Mouse (Mus musculus): ENCODE data around the gene Spa17.
A peak's percentile ranks its signal among the peaks of the same experiment; 100 is the strongest.

Gene Spa17

GRCm38 (mm10) chr9:37616770-37617169, 3.2 kb upstream of the Spa17 start:
- DNase-seq (ENCODE audit: low spot score in 2 of 2), result peak in 1 of 2 experiments; percentile 34

GRCm38 (mm10) chr9:37615220-37615619, 1.7 kb upstream of the Spa17 start:
- no peak for DNase-seq (ENCODE audit: low spot score in 2 of 2)

- DNase-seq (ENCODE audit: low spot score in 2 of 2), result no peak
These were observed 794 bp upstream of the Spa17 start for GRCm38 (mm10) chr9:37614316-37614715.

- DNase-seq (ENCODE audit: low spot score in 2 of 2), result no peak
These were observed 374 bp upstream of the Spa17 start for GRCm38 (mm10) chr9:37613911-37614280.

- no peak for DNase-seq (ENCODE audit: low spot score in 2 of 2)
These were observed 4.0 kb downstream of the Spa17 start for GRCm38 (mm10) chr9:37609558-37609957.

GRCm38 (mm10) chr9:37605089-37605488, 8.4 kb downstream of the Spa17 start:
- no peak for DNase-seq (ENCODE audit: low spot score in 2 of 2)

- DNase-seq (ENCODE audit: low spot score in 2 of 2), result no peak
These were observed 12.8 kb downstream of the Spa17 start for GRCm38 (mm10) chr9:37600538-37601205.

GRCm38 (mm10) chr9:37598637-37599036, 14.9 kb downstream of the Spa17 start:
- no peak for DNase-seq (ENCODE audit: low spot score in 2 of 2)

GRCm38 (mm10) chr9:37595570-37595969, 18.0 kb downstream of the Spa17 start:
- no peak for DNase-seq (ENCODE audit: low spot score in 2 of 2)

- DNase-seq (ENCODE audit: low spot score in 2 of 2), result no peak
These were observed 19.8 kb downstream of the Spa17 start for GRCm38 (mm10) chr9:37593690-37594089.

- DNase-seq (ENCODE audit: low spot score in 2 of 2), result no peak
These were observed 20.9 kb downstream of the Spa17 start for GRCm38 (mm10) chr9:37592633-37593032.

- no peak for DNase-seq (ENCODE audit: low spot score in 2 of 2)
These were observed 21.5 kb downstream of the Spa17 start for GRCm38 (mm10) chr9:37592025-37592424.

- DNase-seq (ENCODE audit: low spot score in 2 of 2), result no peak
These were observed 23.1 kb downstream of the Spa17 start for GRCm38 (mm10) chr9:37590381-37590780.

- no peak for DNase-seq (ENCODE audit: low spot score in 2 of 2)
These were observed 26.8 kb downstream of the Spa17 start for GRCm38 (mm10) chr9:37586718-37587117.

- DNase-seq (ENCODE audit: low spot score in 2 of 2), result no peak
These were observed 29.9 kb downstream of the Spa17 start for GRCm38 (mm10) chr9:37583594-37583993.

- peak in 1 of 2 experiments; percentile 16 for DNase-seq (ENCODE audit: low spot score in 2 of 2)
These were observed 37.0 kb downstream of the Spa17 start for GRCm38 (mm10) chr9:37576436-37576930.

- DNase-seq (ENCODE audit: low spot score in 2 of 2), result no peak
These were observed 41.2 kb downstream of the Spa17 start for GRCm38 (mm10) chr9:37572204-37572876.

GRCm38 (mm10) chr9:37569231-37569835, 44.2 kb downstream of the Spa17 start:
- no peak for DNase-seq (ENCODE audit: low spot score in 2 of 2)

- no peak for DNase-seq (ENCODE audit: low spot score in 2 of 2)
These were observed 44.8 kb downstream of the Spa17 start for GRCm38 (mm10) chr9:37568605-37569214.

GRCm38 (mm10) chr9:37567892-37568604, 45.5 kb downstream of the Spa17 start:
- DNase-seq (ENCODE audit: low spot score in 2 of 2), result no peak

- no peak for DNase-seq (ENCODE audit: low spot score in 2 of 2)
These were observed 46.1 kb downstream of the Spa17 start for GRCm38 (mm10) chr9:37567454-37567853.

- DNase-seq (ENCODE audit: low spot score in 2 of 2), result no peak
These were observed 46.5 kb downstream of the Spa17 start for GRCm38 (mm10) chr9:37567019-37567418.

Data from thymus, postnatal 10 days (tissue).